Mouse (Mus musculus): ENCODE measurements around the gene Hist1h4n.
"Not testable (repeated sequence)": the region's sequence is repeated elsewhere in the genome, so short reads cannot be mapped to it uniquely, and the experiment has no call there.

Hist1h4n gene

GRCm38 (mm10) chr13:21803058-21803457 is 28.9 kb downstream of the Hist1h4n start:
- in situ Hi-C loops (cut with MboI; ENCODE audit: unreplicated experiment in 2 of 2): not testable (repeated sequence)

GRCm38 (mm10) chr13:21797163-21797562 is 34.8 kb downstream of the Hist1h4n start:
- in situ Hi-C loops (cut with MboI; ENCODE audit: unreplicated experiment in 2 of 2): loop anchor here in 1 of 2 experiments (10.0 to 25.0 kb wide), 3 partner anchors 62 to 1965 kb away; partner anchors contain the start of genes Hist1h1a, Hist1h2ab, Hist1h3a and Hist1h3b

- in situ Hi-C loops (cut with MboI; ENCODE audit: unreplicated experiment in 2 of 2): loop anchor here in 1 of 2 experiments (10.0 to 25.0 kb wide), 3 partner anchors 61 to 1967 kb away; partner anchors contain the start of genes Hist1h1a, Hist1h2ab, Hist1h3a and Hist1h3b
These were observed 36.4 kb downstream of the Hist1h4n start for GRCm38 (mm10) chr13:21795584-21795983.

- in situ Hi-C loops (cut with MboI; ENCODE audit: unreplicated experiment in 2 of 2): loop anchor here in 1 of 2 experiments (10.0 to 25.0 kb wide), 3 partner anchors 56 to 1972 kb away; partner anchors contain the start of genes Hist1h1a, Hist1h2ab, Hist1h3a and Hist1h3b
These were observed 41.3 kb downstream of the Hist1h4n start for GRCm38 (mm10) chr13:21790601-21791283.

- in situ Hi-C loops (cut with MboI; ENCODE audit: unreplicated experiment in 2 of 2): loop anchor here (10.0 to 25.0 kb wide), 4 partner anchors 55 to 1972 kb away; partner anchors contain the start of genes Hist1h4j (in 2 of the 2), Hist1h1a (in 1 of the 2), Hist1h2ab (in 1 of the 2) and Hist1h2ai (in 1 of the 2)
These were observed 42.1 kb downstream of the Hist1h4n start for GRCm38 (mm10) chr13:21789925-21790324.

GRCm38 (mm10) chr13:21787760-21788593 is 44.0 kb downstream of the Hist1h4n start:
- in situ Hi-C loops (cut with MboI; ENCODE audit: unreplicated experiment in 2 of 2): loop anchor here (10.0 to 25.0 kb wide), 4 partner anchors 53 to 1974 kb away; partner anchors contain the start of genes Hist1h1a (in 1 of the 2), Hist1h2ab (in 1 of the 2), Hist1h2ai (in 1 of the 2) and Hist1h2bl (in 1 of the 2)

GRCm38 (mm10) chr13:21786899-21787629 is 44.9 kb downstream of the Hist1h4n start, which contains the start of the genes Hist1h2an and Hist1h2bp:
Gene Hist1h2an (minus strand): TSS chr13:21787218.
Gene Hist1h2bp (plus strand): TSS chr13:21787461.
- in situ Hi-C loops (cut with MboI; ENCODE audit: unreplicated experiment in 2 of 2): loop anchor here (10.0 to 25.0 kb wide), 4 partner anchors 52 to 1975 kb away; partner anchors contain the start of genes Hist1h1a (in 1 of the 2), Hist1h2ab (in 1 of the 2), Hist1h2ai (in 1 of the 2) and Hist1h2bl (in 1 of the 2)

- in situ Hi-C loops (cut with MboI; ENCODE audit: unreplicated experiment in 2 of 2): loop anchor here (10.0 to 25.0 kb wide), 4 partner anchors 52 to 1976 kb away; partner anchors contain the start of genes Hist1h1a (in 1 of the 2), Hist1h2ab (in 1 of the 2), Hist1h2ai (in 1 of the 2) and Hist1h2bl (in 1 of the 2)
These were observed 45.7 kb downstream of the Hist1h4n start for GRCm38 (mm10) chr13:21786189-21786898.

- in situ Hi-C loops (cut with MboI; ENCODE audit: unreplicated experiment in 2 of 2): loop anchor here (10.0 to 25.0 kb wide), 4 partner anchors 50 to 1978 kb away; partner anchors contain the start of genes Hist1h1a (in 1 of the 2), Hist1h2ab (in 1 of the 2), Hist1h2ai (in 1 of the 2) and Hist1h2bl (in 1 of the 2)
These were observed 47.7 kb downstream of the Hist1h4n start for GRCm38 (mm10) chr13:21784311-21784710.

GRCm38 (mm10) chr13:21783734-21784161 is 48.2 kb downstream of the Hist1h4n start:
- in situ Hi-C loops (cut with MboI; ENCODE audit: unreplicated experiment in 2 of 2): loop anchor here (10.0 to 25.0 kb wide), 4 partner anchors 49 to 1979 kb away; partner anchors contain the start of genes Hist1h1a (in 1 of the 2), Hist1h2ab (in 1 of the 2), Hist1h2ai (in 1 of the 2) and Hist1h2bl (in 1 of the 2)

- in situ Hi-C loops (cut with MboI; ENCODE audit: unreplicated experiment in 2 of 2): loop anchor here (10.0 to 25.0 kb wide), 4 partner anchors 48 to 1979 kb away; partner anchors contain the start of genes Hist1h1a (in 1 of the 2), Hist1h2ab (in 1 of the 2), Hist1h2ai (in 1 of the 2) and Hist1h2bl (in 1 of the 2)
These were observed 48.8 kb downstream of the Hist1h4n start, which contains the start of gene Hist1h3i for GRCm38 (mm10) chr13:21783255-21783617. Gene Hist1h3i (minus strand): TSS chr13:21783370.

- in situ Hi-C loops (cut with MboI; ENCODE audit: unreplicated experiment in 2 of 2): loop anchor here (10.0 to 25.0 kb wide), 4 partner anchors 48 to 1980 kb away; partner anchors contain the start of genes Hist1h1a (in 1 of the 2), Hist1h2ab (in 1 of the 2), Hist1h2ai (in 1 of the 2) and Hist1h2bl (in 1 of the 2)
These were observed 49.4 kb downstream of the Hist1h4n start for GRCm38 (mm10) chr13:21782361-21783254.

Measured in v-Abl transformed pro-B cells (cell line).